Mouse (Mus musculus): ENCODE measurements at regions not wholly inside any gene's neighbourhood (a gene's known extent, or its start where the extent isn't known, plus 50 kb on each side); places are given as distances from the start of the nearest gene placed in this dataset.

- no peak for TF ChIP-seq CTCF (IDR thresholded peaks at IDR 0.05; ENCODE audit: low read depth, low read length)
- no peak for TF ChIP-seq GATA1 (IDR thresholded peaks at IDR 0.05; ENCODE audit: borderline replicate concordance, low read length)
- TF ChIP-seq TAL1 (conservative IDR thresholded peaks at IDR 0.05; ENCODE audit: low read depth, low read length) = no peak
Observed at GRCm38 (mm10) chr7:116674199-116675019, 170.2 kb downstream of the Nucb2 start.
